Mouse (Mus musculus): ENCODE data around the gene Slc16a3. TPM values are rescaled to one million over a fixed set of nuclear protein-coding genes. Genes with fewer than 3 reads are reported as not detected.

The Slc16a3 gene
- total RNA-seq, 4 experiments from 2014 or later = 268 to 367 (median 304) TPM

GRCm38 (mm10) chr11:120971237-120971636 is 23.0 kb downstream of the Slc16a3 start:
- DNase-seq (ENCODE audit: low spot score in 2 of 2) = no peak

GRCm38 (mm10) chr11:120973318-120973717 is 25.0 kb downstream of the Slc16a3 start:
- DNase-seq (ENCODE audit: low spot score in 2 of 2) = no peak

GRCm38 (mm10) chr11:120979711-120980426 is 31.6 kb downstream of the Slc16a3 start:
- DNase-seq (ENCODE audit: low spot score in 2 of 2) = no peak

- DNase-seq (ENCODE audit: low spot score in 2 of 2) = no peak
Measured at GRCm38 (mm10) chr11:120980427-120981035, 32.3 kb downstream of the Slc16a3 start.

- DNase-seq (ENCODE audit: low spot score in 2 of 2) = no peak
Measured at GRCm38 (mm10) chr11:120981661-120982060, 33.4 kb downstream of the Slc16a3 start.

GRCm38 (mm10) chr11:120982459-120982858 is 34.2 kb downstream of the Slc16a3 start:
- DNase-seq (ENCODE audit: low spot score in 2 of 2) = no peak

- peak in 1 of 2 experiments; percentile 34 for DNase-seq (ENCODE audit: low spot score in 2 of 2)
Measured at GRCm38 (mm10) chr11:120984448-120985330, 36.4 kb downstream of the Slc16a3 start.

GRCm38 (mm10) chr11:120987608-120988007 is 39.3 kb downstream of the Slc16a3 start:
- no peak for DNase-seq (ENCODE audit: low spot score in 2 of 2)

- DNase-seq (ENCODE audit: low spot score in 2 of 2) = no peak
Measured at GRCm38 (mm10) chr11:120988410-120988809, 40.1 kb downstream of the Slc16a3 start.

GRCm38 (mm10) chr11:120989523-120989922 is 41.2 kb downstream of the Slc16a3 start:
- DNase-seq (ENCODE audit: low spot score in 2 of 2) = no peak

- peak in 1 of 2 experiments; percentile 41 for DNase-seq (ENCODE audit: low spot score in 2 of 2)
Measured at GRCm38 (mm10) chr11:120990126-120990781, 42.0 kb downstream of the Slc16a3 start.

GRCm38 (mm10) chr11:120990951-120991526 is 42.8 kb downstream of the Slc16a3 start, which contains the start of gene Csnk1d:
TSS of gene Csnk1d (minus strand) at chr11:120991330.
- DNase-seq (ENCODE audit: low spot score in 2 of 2) = peak; percentile 99

- peak; percentile 32 to 38 for DNase-seq (ENCODE audit: low spot score in 2 of 2)
Measured at GRCm38 (mm10) chr11:120991791-120992190, 43.5 kb downstream of the Slc16a3 start.

GRCm38 (mm10) chr11:120993080-120993479 is 44.8 kb downstream of the Slc16a3 start:
- peak in 1 of 2 experiments; percentile 32 for DNase-seq (ENCODE audit: low spot score in 2 of 2)

- DNase-seq (ENCODE audit: low spot score in 2 of 2) = no peak
Measured at GRCm38 (mm10) chr11:120993586-120993985, 45.3 kb downstream of the Slc16a3 start.

GRCm38 (mm10) chr11:120994741-120995140 is 46.5 kb downstream of the Slc16a3 start:
- DNase-seq (ENCODE audit: low spot score in 2 of 2) = no peak

- no peak for DNase-seq (ENCODE audit: low spot score in 2 of 2)
Measured at GRCm38 (mm10) chr11:121001966-121002365, 53.7 kb downstream of the Slc16a3 start.

- no peak for DNase-seq (ENCODE audit: low spot score in 2 of 2)
Measured at GRCm38 (mm10) chr11:121004281-121004680, 56.0 kb downstream of the Slc16a3 start.

- no peak for DNase-seq (ENCODE audit: low spot score in 2 of 2)
Measured at GRCm38 (mm10) chr11:121006184-121006583, 57.9 kb downstream of the Slc16a3 start.

GRCm38 (mm10) chr11:121010044-121010755 is 61.9 kb downstream of the Slc16a3 start:
- DNase-seq (ENCODE audit: low spot score in 2 of 2) = no peak
